Mouse (Mus musculus) heart, postnatal 0 days (tissue): ENCODE measurements at regions not wholly inside any gene's neighbourhood (a gene's known extent, or its start where the extent isn't known, plus 50 kb on each side); places are given as distances from the start of the nearest gene placed in this dataset.

ENCODE experiments used
- CTCF ChIP-seq: IDR thresholded peaks from 2 replicates; pipeline ENCODE4 v1.5.1; 2016; ENCODE audit warnings: antibody characterized with exemption, control low read depth, low read depth
- EP300 ChIP-seq: IDR thresholded peaks from 2 replicates; pipeline ENCODE4 v1.6.1; 2016; ENCODE audit warnings: antibody characterized with exemption, low read depth

- TF ChIP-seq CTCF: no peak
- no peak for TF ChIP-seq EP300
Measured at GRCm38 (mm10) chr7:111212188-111212587, 129.4 kb upstream of the Eif4g2 start.
